Mouse (Mus musculus) layer of hippocampus, adult 9-10 months (tissue): ENCODE measurements around the gene Vmn1r203.
"Not testable (repeated sequence)": the region's sequence is repeated elsewhere in the genome, so short reads cannot be mapped to it uniquely, and the experiment has no call there.

Experiments used
- DNase-seq: peaks from one replicate; pipeline ENCODE4 v3.0.0; 2022; ENCODE audit warnings: low spot score

The Vmn1r203 gene

GRCm38 (mm10) chr13:22517814-22518213, at the start of gene Vmn1r203:
TSS of gene Vmn1r203 (plus strand) at chr13:22518114.
- no peak for DNase-seq

- no peak for DNase-seq
These were observed 46.3 kb upstream of the Vmn1r203 start, which contains the start of gene Vmn1r201 for GRCm38 (mm10) chr13:22471623-22472022. TSS of gene Vmn1r201 (plus strand) at chr13:22471923.

GRCm38 (mm10) chr13:22502431-22502830, 15.5 kb upstream of the Vmn1r203 start:
- DNase-seq, result no peak

- no peak for DNase-seq
These were observed 12.6 kb upstream of the Vmn1r203 start, which contains the start of gene Vmn1r202 for GRCm38 (mm10) chr13:22505281-22505680. TSS of gene Vmn1r202 (minus strand) at chr13:22505381.

GRCm38 (mm10) chr13:22552898-22553297, 35.0 kb downstream of the Vmn1r203 start, which contains the start of gene Vmn1r204:
TSS of gene Vmn1r204 (plus strand) at chr13:22553198.
- DNase-seq, result not testable (repeated sequence)

- DNase-seq, result not testable (repeated sequence)
These were observed 57.0 kb downstream of the Vmn1r203 start for GRCm38 (mm10) chr13:22574911-22575310.
